Mouse (Mus musculus): ENCODE results near the gene Gm2035. TPM values are rescaled to one million over a fixed set of nuclear protein-coding genes. Genes with fewer than 3 reads are reported as not detected.

Gm2035 gene
- polyA plus RNA-seq (2017; shearing (Covaris generic)) = not detected

DNA sequence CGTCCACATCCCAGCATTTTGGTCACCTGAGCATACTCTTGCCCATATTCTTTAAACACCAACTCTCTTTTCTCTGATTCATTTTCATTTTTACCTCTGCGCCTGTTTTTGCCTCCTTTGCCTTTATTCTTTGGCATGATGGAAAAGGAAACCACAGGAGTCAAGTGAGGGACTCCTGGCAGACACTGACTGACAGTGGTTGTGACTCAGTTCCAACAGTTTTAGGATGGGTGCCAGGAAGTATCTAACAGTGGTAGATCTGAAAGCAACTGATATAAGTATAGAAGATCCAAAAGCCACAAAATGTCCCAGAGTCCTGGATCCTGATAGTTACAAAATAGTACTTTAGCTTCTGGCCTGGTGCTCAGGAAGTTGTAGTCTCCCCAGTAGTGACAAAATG lies at the start of gene Gm2035:
Gene Gm2035, minus strand, starts transcription at position 137 of the 400 bp plus-strand sequence.

GRCm38 (mm10) chr12:87953780-87954179 lies 34.1 kb upstream of the Gm2035 start, which contains the start of gene Gm2042:
Gene Gm2042, plus strand, starts transcription at chr12:87954080.

GRCm38 (mm10) chr12:87895070-87895469 lies 24.6 kb downstream of the Gm2035 start, which contains the start of gene Gm2022:
Gene Gm2022, plus strand, starts transcription at chr12:87895370.

DNA sequence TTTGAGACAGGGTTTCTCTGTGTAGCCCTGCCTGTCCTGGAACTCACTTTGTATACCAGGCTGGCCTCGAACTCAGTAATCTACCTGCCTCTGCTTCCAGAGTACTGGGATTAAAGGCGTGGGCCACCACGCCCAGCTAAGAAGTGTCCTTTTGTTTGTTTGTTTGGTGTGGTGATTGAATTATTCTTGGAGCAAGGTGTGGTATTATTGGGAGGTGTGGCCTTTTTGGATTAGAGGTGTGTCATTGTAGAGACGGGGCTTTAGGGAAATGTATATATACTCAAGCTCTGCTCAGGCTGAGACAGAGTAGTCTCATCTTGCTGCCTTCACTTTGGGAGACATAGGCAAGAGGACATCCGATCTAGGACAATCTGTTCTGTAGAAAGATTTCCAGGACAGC lies 45.9 kb downstream of the Gm2035 start, which contains the start of gene Gm2016:
Gene Gm2016, plus strand, starts transcription at position 301 of the 400 bp plus-strand sequence.

Other genes starting within 250 kb of the Gm2035 start
- gene Gm21319, start 144.1 kb downstream of the Gm2035 start, polyA plus RNA-seq (2017; shearing (Covaris generic)) = under 1 TPM in 1 of 2 experiments, not detected in 1; 0.10 TPM
- under 1 TPM in 1 of 2 experiments, not detected in 1; 0.48 TPM for gene Gm21936, start 124.3 kb downstream of the Gm2035 start, polyA plus RNA-seq (2017; shearing (Covaris generic))
- gene BB287469, start 103.3 kb downstream of the Gm2035 start, polyA plus RNA-seq (2017; shearing (Covaris generic)) = not detected
- gene Gm2001, start 77.5 kb downstream of the Gm2035 start, polyA plus RNA-seq (2017; shearing (Covaris generic)) = not detected
- gene Gm2016, start 45.8 kb downstream of the Gm2035 start, polyA plus RNA-seq (2017; shearing (Covaris generic)) = not detected
- gene Gm2022, start 24.5 kb downstream of the Gm2035 start, polyA plus RNA-seq (2017; shearing (Covaris generic)) = not detected
- gene Gm2042, start 34.2 kb upstream of the Gm2035 start, polyA plus RNA-seq (2017; shearing (Covaris generic)) = not detected
- gene Gm2075, start 92.0 kb upstream of the Gm2035 start, polyA plus RNA-seq (2017; shearing (Covaris generic)) = not detected
- gene Gm6803, start 98.9 kb upstream of the Gm2035 start, polyA plus RNA-seq (2017; shearing (Covaris generic)) = not detected
- gene Gm2056, start 107.1 kb upstream of the Gm2035 start, polyA plus RNA-seq (2017; shearing (Covaris generic)) = not detected
- not detected for gene Gm16368, start 163.8 kb upstream of the Gm2035 start, polyA plus RNA-seq (2017; shearing (Covaris generic))